Mouse (Mus musculus): ENCODE measurements at regions not wholly inside any gene's neighbourhood (a gene's known extent, or its start where the extent isn't known, plus 50 kb on each side); places are given as distances from the start of the nearest gene placed in this dataset.
A peak's percentile ranks its signal among the peaks of the same experiment; 100 is the strongest.

DNA sequence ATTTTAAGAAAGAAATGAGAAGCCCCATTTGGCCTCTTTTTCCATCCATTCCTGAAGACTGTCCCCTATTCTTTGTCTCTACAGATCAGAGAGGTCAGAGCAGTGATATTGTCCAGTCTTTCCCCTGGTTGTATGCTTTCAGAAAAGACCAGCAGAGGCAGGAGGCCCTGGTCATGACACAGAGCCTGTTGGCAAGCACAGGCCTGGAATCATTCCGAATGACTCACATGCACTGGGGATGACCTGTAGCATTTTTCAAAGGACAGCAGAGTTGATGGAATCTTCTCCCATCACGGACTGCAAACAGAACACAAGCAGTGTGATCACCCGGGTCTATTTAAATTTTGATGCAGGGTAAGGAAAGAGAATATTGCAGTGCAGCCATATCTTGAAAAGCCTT is 50.2 kb upstream of the Nxt1 start:
- peak; percentile 83 for DNase-seq

DNA sequence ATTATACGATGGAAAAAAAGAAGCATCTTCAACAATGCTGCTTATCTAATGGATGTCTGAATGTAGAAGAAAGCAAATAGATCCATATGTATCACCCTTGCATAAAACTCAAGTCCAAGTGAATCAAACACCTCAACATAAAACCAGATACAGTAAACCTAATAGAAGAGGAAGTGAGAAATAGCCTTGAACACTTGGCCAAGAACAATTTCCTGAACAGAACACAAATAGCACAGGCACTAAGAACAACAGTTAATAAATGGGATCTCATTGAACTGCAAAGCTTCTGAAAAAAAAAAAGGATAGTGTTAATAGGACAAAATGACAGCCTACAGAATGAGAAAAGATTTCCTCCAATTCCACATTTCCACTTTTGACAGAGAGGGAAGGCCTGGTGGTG is 60.5 kb upstream of the Nxt1 start:
- no peak for DNase-seq

DNA sequence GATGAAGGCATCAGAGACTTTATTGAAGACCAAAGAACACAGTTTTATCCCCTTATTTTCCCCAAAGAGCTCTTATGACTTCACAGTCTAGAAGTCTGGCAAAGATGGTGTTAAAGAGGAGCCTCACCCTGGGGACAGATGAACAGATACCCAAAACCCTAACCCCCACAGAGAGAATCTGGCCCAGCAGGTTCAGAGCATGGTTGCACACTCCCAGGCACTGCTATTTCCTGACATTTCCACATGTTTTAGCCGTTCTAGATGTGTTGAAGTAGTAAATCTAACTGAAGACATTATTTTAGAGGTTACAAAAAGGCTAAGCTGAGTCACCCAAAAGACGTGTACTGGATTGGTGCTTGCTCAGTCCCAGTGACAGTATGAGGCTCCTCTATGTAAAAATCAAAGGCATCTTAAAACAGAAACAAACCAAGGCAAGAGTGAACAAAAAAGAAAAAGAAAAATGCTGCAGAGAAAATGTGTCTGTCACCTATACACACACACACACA is 66.9 kb upstream of the Nxt1 start:
- DNase-seq = peak; percentile 18

DNA sequence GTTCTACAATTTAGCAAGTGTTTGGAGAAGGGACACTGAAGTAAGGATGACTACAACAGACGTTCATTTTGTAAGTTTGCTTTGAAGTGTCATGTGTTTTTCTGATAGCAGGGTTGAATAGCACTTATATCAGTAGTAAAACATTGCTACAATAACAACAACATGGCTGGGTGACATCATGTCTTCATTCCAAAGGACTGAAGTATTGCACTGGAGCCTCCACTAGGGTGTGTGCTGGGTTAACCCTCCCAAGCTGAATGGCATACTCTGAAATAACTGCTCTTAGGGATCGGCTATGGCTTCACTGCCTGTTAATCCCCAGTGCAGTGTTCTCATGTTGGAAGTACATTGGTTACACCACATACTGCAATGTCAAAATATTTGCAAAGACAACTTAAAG is 68.5 kb upstream of the Nxt1 start:
- DNase-seq = no peak

DNA sequence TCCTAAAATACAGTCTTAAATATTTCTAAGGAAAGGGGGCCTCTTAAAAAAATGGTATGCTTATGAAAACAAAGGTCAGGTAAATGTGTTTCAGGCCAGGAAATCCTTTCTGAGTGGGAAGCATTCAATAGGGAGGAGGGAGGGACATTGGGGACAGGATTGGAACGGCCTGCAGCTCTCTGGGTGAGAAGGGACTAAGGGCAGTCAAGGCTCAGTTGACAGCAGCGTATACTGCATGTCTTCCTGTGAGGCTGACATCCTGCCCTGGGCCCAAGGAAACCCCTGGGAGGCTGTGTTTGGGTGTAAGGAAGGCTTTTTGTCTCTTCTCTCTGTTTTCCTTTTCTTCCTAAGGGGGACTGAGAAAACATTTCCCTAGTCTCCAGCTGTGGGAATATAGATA is 69.1 kb upstream of the Nxt1 start:
- no peak for DNase-seq

DNA sequence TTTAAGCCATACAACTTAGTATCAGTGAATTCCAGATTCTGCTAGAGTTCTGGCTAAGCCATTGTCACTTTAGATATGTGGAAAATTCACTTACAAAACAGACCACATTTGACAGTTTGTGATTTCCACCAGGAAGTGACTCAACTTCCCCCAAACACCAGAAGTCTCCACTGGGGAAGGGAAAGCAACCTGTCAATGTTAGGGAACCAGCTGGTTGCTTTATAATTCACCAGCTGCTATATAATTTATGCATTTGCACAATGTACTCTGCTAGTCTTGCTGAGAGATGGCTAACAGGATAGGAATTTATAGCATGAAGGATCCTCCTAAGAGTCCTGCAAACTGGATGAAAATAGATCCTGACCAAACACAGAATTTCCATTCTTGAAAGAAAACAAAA is 72.9 kb upstream of the Nxt1 start:
- DNase-seq = no peak

DNA sequence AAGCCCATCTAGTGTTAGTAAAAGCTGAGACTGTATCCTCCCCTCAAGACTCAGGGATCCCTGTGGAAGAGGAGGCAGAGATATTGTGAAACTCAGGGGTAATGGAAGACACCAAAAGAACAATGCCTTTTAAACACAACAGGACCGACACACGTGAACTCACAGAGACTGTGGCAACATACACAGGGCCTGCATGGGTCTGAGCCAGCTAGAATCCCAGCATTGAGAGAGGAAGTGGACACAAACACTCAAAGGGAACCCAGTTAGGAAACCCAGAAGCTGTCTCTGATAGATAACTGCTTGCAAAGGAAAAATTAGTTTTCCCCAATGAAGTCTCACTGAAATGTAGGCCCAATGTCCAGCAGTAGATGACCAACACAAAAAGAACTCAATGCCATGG is 75.4 kb upstream of the Nxt1 start:
- no peak for DNase-seq

DNA sequence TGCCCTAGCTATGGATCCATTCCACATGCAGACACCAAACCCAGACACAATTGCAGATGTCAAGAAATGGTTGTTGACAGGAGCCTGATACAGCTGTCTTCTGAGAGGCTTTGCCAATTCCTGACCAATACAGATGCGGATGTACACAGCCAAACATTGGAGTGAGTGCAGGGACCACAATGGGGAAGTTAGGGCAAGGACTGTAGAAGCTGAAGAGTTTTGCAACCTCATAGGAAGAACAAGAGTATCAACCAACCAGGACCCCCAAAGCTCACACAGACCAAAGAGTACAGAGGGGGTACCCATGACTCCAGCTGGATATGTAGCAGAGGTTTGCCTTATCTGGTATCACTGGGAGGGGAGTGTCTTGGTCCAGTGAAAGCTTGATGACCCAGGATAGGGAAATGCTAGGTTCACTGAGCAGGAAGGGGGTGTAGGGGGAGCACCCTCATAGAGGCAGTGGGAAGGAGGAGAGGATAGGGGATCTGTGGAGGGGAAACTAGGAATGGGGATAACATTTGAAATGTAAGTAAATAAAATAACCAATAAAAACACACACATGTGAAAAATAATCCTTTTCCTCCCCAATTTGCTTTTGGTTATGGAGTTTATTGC is 86.6 kb upstream of the Nxt1 start:
- no peak for DNase-seq

DNA sequence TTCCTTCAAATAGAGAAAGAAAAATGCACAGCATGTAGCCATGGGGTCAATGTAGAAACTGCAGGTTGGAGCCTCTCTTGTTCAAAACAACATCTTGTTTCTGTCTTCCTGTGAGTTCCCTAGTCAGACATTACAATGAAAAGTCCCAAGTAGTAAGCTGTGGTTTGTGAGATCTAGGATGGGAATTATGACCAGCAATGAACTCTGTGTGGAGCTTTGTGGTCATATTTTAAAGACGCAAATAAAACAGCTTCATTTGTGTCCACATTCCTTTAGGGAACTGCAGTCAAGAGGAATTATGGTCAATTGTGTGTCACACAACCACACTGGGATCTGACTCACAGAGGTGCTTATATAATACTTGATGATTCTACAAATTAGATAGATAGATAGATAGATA is 90.2 kb upstream of the Nxt1 start:
- no peak for DNase-seq

DNA sequence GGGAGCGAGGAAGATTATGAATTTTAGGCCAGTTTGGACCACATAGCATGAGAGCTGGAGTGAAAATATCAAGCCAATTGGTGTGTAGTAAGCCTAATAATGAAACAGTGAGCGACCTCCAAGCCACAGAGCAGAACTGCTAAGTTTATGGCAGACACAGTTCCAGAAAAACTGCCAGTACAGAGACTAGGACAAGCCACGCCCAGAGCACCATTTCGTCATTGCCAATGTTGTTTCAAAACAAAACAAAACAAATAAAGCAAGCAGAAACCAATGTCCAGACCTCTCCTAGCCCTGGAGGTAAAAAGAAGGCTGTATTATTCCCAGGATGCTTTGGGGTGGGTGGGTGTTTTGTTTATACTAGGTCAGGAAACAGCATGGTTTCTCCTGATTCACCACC is 90.7 kb upstream of the Nxt1 start:
- no peak for DNase-seq

DNA sequence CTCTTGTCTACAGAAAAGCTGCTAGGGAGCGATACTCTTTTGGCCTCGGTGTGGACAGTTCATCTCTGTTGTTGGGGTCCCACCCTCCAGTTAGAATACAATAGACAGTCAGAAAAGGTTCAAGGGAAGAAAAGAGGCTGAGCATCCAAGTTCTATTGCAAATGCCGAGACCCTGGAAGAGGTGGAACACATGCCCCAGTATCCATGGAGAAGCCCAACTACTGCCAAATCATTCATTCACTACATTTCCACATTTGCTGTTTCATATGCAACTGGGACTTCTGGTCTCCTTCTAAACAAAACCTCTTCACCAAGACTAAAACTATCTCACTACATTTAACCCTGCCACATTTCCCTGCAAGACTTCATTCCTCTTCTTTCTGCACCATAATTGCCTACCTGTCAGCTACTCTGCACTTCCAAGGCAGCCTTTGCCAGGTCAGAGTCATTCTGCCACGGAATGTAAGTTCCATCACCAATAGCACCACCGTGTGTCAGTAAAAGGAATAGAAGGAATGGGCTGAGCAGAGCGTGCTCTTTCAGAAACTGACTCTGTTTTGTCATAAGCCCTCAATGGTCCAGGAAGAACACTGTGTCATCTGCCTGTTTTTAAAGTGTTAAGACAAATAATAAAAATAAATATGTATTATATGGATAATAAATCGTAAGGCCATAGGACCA is 92.0 kb upstream of the Nxt1 start:
- DNase-seq = peak; percentile 49

DNA sequence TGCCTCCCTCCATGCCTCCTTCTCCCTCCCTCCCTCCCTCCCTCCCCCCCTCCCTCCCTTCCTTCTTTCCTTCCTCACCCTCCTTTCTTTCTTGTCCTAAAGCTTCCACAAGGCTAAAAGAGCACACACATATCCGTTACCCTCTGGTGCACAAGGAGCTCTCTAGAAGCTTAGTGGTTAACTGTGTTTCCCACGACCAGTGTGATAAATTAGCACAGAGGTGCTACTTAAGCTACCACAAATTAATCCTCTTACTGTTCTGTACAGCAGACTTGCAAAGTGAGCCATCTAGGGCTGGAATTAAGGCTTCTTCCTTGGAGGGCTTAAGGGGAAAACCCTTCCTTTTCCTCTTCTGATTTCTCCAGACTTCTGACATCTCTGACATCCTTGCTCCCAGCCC is 92.8 kb upstream of the Nxt1 start:
- no peak for DNase-seq

DNA sequence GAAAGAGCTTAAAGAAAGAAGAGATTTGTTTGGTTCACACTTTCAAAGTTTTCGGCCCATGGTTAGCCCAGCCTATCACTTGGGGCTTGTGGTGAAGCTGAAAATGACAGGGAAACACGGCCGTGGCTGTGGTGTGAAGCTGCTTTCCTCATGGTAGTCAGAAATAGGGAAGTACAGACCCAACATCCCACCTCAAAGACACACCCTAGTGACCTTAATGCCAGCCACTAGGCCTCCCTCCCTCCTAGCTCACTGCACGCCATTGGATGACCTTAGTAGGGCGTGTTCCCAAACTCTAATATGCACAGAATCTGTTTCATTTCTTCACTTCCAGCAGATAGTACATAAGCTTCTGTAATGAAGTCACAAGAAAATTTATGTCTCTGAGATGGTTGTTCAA is 93.4 kb upstream of the Nxt1 start:
- no peak for DNase-seq

DNA sequence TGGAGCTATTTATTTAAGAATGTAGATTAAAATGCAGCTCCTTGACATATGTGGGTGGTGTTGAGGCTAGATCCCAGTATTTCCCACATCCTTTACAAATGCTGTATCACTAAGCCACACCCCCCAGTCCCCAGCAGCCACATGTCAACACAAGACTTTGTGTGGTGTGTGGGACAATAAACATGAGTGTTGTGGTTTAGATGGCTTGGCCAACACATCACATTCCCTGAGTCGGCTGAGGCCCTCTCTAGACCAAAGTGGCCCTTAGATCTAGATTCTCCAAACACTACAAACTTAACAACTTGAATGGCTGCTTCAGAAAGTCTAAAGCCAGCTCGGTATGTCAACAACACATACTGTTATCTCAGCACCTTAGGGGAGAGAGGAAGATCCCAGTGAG is 94.2 kb upstream of the Nxt1 start:
- no peak for DNase-seq

DNA sequence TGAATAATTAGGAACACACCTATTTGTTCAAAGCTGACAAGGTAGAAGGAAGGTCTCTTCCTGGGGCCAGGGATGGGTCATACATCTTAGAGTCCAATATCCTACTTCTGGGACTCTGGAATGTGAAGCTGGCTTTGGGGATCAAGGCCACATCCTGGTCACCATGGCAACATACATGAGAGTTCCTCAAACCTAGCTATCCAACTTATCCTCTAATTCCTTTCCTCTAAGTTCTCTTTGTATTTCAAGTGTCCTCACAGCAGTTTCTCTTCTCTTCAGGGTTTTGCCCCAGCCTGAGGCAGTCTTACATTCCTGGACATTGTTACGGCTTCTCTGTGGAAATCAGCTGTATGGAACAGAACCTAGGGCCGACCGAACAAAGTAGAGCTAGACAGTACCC is 97.0 kb upstream of the Nxt1 start:
- no peak for DNase-seq

DNA sequence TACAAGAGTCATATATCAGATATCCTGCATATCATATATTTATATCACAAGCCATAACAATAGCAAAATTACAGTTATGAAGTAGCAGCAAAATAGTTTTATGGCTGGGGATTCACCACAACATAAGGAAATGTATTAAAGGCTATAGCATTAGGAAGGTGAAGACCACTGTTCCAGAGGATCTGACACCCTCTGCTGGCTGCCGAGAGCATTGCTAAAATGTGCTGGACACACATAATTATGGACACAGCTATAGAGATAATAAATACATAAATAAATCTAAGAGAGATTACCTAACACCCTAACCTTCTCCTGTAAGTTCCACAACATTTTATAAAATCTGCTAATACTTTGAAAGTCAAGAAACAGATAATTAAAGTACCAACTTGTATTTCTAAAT is 100.2 kb upstream of the Nxt1 start:
- peak; percentile 80 for DNase-seq

DNA sequence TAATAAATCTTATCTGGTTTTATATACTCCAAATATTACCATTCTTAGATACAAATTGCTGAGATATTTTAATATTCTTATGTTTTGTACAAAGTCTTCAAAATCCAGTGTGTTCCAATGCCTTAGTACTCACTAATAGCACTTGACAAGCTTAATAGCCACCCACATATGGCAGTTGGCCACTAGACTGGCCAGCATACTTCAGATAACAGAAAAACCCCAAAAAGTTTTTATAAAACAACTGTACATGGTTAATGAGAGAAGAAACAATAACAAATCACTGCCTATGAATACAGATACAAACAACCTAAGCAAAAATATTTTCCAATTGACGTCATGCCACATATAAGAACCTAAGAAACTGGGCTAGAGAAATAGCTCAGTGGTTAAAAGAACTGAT is 100.8 kb upstream of the Nxt1 start:
- no peak for DNase-seq

DNA sequence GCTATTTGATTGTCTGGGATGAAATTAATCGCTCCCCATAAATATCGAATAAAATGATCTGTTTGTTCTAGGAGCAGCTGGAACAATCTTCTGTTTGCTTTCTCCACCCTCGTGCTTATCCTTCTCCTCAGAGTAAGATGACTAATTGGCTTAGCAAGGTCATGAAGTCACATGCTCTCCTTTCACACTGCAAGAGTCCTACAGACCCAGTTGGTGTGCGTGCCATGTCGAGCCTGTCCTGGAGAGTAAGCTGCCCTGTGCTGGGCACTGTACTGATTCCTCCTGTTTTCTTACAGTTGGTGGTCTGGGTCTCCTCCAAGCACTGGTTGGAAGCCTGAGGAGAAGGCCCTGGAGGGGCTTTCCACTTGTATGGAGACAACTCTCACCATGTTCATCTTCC is 101.4 kb upstream of the Nxt1 start:
- DNase-seq = peak; percentile 41

DNA sequence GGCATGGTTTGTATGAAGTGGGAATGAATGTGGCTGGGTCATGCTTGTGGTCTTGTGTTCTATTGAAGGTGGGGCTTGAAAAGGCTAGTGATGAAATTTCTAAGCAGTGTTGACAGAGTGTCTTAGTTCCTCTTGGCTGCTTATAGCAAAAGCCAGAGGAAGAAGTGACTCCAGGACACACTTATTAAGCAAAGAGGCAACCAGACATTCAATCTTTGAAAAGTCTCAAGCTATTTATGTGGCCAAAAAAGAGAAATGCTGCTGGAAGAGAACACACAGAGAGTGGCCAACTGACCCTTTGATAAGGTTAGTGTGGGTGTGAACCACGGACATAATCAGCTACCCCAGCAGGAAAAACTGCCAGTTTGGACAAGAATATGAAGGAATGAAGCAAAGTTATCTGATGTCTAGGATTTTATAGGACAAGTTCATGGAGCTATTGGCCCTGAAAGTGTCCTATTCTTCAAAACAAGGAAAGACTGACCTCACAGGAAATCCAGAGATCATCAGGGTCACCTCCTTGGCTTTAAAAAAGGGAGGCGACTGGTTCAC is 104.4 kb upstream of the Nxt1 start:
- DNase-seq = peak; percentile 7

DNA sequence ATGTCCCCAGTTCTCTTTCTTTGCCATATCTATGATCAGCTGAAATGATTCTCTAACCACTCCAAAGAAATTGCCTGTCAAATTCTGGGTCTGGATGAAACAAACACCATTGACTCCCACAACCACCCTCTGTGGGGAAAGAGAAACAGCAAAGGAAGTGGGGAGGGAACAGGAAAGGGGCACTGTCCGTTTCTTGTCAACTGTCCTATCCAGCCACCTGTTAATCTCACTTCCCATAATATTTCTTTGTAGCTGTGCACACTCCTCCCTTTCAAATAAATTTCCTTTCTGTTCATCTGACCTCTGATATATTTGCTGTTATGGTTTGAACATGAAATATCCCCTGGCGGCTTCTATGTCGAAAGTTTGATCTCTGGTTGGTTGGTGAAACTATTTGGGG is 109.0 kb upstream of the Nxt1 start:
- no peak for DNase-seq

DNA sequence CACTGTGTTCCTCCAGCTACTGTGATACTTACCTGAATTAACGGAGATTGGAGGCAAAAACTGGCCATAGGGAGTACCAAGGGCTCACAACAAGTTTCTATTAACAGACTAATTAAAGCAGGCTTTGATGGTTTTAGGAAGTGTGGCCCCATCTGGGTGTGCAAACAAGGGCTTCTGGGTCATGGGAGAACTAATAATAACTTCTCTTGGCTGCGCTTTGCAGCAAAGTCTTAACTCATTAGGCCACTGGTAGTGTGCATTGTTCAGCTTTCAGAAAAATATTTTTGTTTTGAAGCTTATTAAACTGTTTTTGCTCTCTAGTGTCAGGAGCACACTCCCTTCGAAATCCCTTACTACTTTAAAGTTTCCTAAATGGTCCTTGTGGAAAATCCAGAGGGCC is 110.4 kb upstream of the Nxt1 start:
- DNase-seq = no peak

DNA sequence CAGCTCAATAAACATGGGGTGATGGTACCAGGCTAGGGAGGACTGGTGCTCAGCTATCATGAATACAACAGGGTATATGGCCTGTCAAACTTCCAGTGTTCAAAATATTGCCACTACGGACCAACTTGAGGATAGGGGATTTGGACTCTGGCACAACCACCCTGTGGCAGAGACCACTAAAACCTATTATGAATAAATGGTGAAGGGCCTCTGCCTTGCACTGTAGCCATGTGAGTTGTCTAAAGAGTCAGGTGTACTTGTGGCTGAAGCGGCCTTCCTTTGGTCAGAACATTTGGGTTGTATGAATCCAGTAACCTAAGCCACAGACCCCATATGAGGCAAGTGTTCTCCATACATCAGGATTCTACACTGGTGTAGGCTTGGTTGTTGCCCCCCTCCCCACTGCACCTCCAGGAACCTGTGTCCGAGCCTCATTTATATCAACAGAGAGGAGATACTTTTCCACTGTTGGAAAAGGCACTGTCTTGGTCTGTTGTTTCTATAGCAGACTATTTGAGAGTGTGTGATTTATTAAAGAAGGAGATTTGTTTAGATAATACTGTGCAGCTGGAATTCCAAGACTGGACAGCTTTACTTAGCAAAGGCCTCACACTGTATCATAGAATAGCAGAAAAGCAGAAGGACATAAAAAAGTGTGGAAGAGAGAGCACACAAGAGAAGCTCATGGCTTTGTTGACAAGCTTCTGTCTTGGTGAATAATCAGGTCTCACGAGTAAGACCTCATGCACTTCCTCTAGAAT is 112.2 kb upstream of the Nxt1 start:
- no peak for DNase-seq

DNA sequence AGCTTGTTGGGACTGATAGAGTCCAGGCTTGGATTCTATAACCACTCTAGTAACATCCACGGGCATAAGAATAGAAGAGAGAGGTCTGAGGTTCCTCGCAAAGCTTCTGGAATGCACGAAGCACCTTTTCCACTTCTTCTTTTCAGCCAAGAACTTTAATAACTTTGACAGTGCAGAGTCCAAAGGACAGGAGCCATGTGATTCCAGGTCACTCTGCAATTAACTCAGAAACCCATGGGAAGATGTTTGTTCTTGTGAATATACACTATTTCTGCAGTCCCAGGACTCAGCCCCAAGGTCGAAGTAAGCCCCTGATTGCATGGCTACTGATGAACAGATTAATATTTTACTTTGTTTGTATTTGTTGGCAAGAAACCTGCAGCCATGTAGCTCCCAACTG is 113.0 kb upstream of the Nxt1 start:
- no peak for DNase-seq

All from adrenal gland, postnatal 14 days (tissue).